Mouse (Mus musculus) E14TG2a.4 (cell line): ENCODE measurements at regions not wholly inside any gene's neighbourhood (a gene's known extent, or its start where the extent isn't known, plus 50 kb on each side); places are given as distances from the start of the nearest gene placed in this dataset.

Experiments used
- CTCF ChIP-seq: conservative IDR thresholded peaks from 2 replicates; pipeline ENCODE4 v1.5.1; 2014; ENCODE audit warnings: low read length
- NANOG ChIP-seq: IDR thresholded peaks from 2 replicates; pipeline ENCODE4 v1.6.1; 2014; ENCODE audit warnings: borderline replicate concordance, low read length, mixed read lengths
- POU5F1 ChIP-seq: IDR thresholded peaks from 2 replicates; pipeline ENCODE4 v1.6.1; 2014; ENCODE audit warnings: low read length, borderline replicate concordance

DNA sequence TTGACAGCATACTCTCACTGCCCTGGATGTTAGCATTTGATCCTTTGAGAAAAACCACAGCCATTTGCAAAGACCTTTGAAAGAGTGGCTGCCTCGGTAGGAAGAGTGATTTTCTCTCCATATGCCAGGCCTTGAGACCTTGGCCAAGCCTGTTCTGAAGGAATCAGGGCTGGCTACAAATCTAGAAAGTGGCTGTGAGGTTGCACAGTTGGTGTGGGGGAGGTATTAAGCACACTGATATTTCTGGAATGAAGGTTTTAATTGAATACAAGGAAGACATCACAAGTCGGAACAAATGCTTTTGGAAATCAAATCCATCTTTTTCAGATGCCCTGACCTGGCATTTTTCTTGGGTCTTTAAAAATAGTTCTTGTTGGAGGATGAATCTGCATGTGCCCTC, 143.5 kb downstream of the Zfp706 start:
- TF ChIP-seq CTCF (no peak), NANOG (no peak), POU5F1 (no peak)
